Mouse (Mus musculus) heart, embryonic 14.5 days (tissue): ENCODE data around the gene Clnk. TPM values are rescaled to one million over a fixed set of nuclear protein-coding genes. Genes with fewer than 3 reads are reported as not detected.

Experiments
- ATAC-seq: fragments of 200-750 bp; cut with Nextera tagmentation; 2 replicates; pipeline ENCODE4 v1.8.0; 2017; ENCODE audit warnings: low read depth, moderate TSS enrichment; ENCODE audit not compliant: insufficient number of reproducible peaks, insufficient read depth, low FRiP score
- H3K27ac ChIP-seq, 2 experiments: fragments of 200-500 bp in 1 of 2; fragments of 300-500 bp in 1 of 2; sonication (generic) in 1 of 2; replicated peaks in 1 of 2; 2 replicates each; pipeline ENCODE4 v1.5.1; 2012 to 2014; ENCODE audit warnings: low read depth in 2 of 2, low read length in 2 of 2, control low read depth in 1 of 2, mild to moderate bottlenecking in 1 of 2, mixed read lengths in 1 of 2; ENCODE audit not compliant: control insufficient read depth in 1 of 2, insufficient read depth in 1 of 2
- H3K27me3 ChIP-seq: fragments of 300-500 bp; sonication (generic); 2 replicates; pipeline ENCODE4 v1.6.1; 2014; ENCODE audit warnings: mild to moderate bottlenecking, low read length, control low read depth; ENCODE audit not compliant: control insufficient read depth, insufficient read depth
- H3K36me3 ChIP-seq: fragments of 300-500 bp; sonication (generic); 2 replicates; pipeline ENCODE4 v1.6.1; 2014; ENCODE audit warnings: mild to moderate bottlenecking, control low read depth, low read length, mixed read lengths; ENCODE audit not compliant: control insufficient read depth, insufficient read depth
- H3K4me1 ChIP-seq, 2 experiments: fragments of 200-500 bp in 1 of 2; fragments of 300-500 bp in 1 of 2; sonication (generic) in 1 of 2; 2 replicates each; pipeline ENCODE4 v1.6.1; 2012 to 2014; ENCODE audit warnings: low read length in 2 of 2, control low read depth in 1 of 2, mixed read lengths in 1 of 2; ENCODE audit not compliant: control insufficient read depth in 2 of 2, insufficient read depth in 2 of 2
- H3K4me2 ChIP-seq: fragments of 300-500 bp; sonication (generic); 2 replicates; pipeline ENCODE4 v1.6.1; 2014; ENCODE audit warnings: mild to moderate bottlenecking, low read length
- H3K4me3 ChIP-seq, 2 experiments: fragments of 200-500 bp in 1 of 2; fragments of 300-500 bp in 1 of 2; sonication (generic) in 1 of 2; 2 replicates each; pipeline ENCODE4 v1.5.1; 2012 to 2014; ENCODE audit warnings: low read length in 2 of 2, mild to moderate bottlenecking in 2 of 2, control low read depth in 1 of 2, low read depth in 1 of 2, moderate library complexity in 1 of 2; ENCODE audit not compliant: control insufficient read depth in 1 of 2, insufficient read depth in 1 of 2
- H3K9ac ChIP-seq: fragments of 300-500 bp; sonication (generic); 2 replicates; pipeline ENCODE4 v1.6.1; 2014; ENCODE audit warnings: mild to moderate bottlenecking, low read length
- H3K9me3 ChIP-seq: fragments of 300-500 bp; sonication (generic); 2 replicates; pipeline ENCODE4 v1.6.1; 2016; ENCODE audit warnings: low read length, control low read depth; ENCODE audit not compliant: control insufficient read depth
- WGBS: fragments of 180-500 bp; shearing (Covaris S2); extraction: QIAGEN DNeasy Blood & Tissue Kit; methylation state at CpG from one replicate; pipeline ENCODE4 v1.1.7; 2014; 5-methylcytosine and 5-hydroxymethylcytosine counted together
- polyA plus RNA-seq: library from polyadenylated mRNA; unstranded; fragments of >200 nt; fragmentation: Nextera tagmentation; extraction: Ambion mirVana; gene quantifications from 2 replicates; pipeline ENCODE4 v1.2.1, GENCODE M21; 2014

Gene Clnk
- polyA plus RNA-seq, 1 experiment from 2014 or later = not detected

DNA sequence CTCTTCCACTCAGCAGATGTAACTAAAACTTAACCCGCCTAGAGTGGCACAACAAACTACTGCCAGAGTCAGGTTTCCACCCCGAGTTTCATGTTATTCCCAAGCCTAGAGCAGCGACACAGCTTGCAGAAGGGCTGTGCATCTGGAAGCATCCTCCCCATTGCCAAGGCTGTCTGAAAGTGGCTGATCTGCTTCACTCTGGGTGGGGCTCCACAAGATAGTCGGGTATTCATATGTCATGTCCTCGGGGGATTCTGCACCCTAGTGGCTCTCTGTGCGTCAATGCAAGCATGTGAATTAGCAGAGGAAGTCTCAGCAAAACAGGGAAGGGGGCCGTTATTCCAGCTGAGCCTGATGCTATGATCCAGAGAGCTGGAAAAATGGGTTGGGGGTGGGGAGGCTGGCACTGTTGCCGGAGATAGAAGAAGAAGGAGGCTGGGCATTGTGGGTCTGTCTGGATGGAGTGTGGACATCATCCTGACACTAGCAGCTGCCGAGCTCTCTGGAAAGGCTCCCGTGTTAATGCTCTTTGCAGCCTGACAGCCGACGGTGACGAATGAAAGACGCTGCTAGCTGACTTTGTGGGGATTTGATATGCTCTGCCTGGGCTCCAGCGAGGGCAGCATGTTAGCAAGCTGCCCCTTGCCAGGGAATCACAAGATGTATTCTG is 88.6 kb downstream of the Clnk start:
- WGBS = 17% methylated on average over 15 of the region's 15 CpGs
- H3K9me3 ChIP-seq = no peaks in the 10 kb centered on the region
- H3K4me1 ChIP-seq = peaks cover 0 to 6% of the 10 kb centered on the region in 2 experiments; a peak in 1 of 4 replicates
- H3K27me3 ChIP-seq = no peaks in the 10 kb centered on the region
- H3K27ac ChIP-seq = no peak overlapping the region
- no peak overlapping the region for H3K4me3 ChIP-seq
- H3K4me2 ChIP-seq = peak overlapping the region; percentile 49
- no peak overlapping the region for H3K9ac ChIP-seq
- no peak for ATAC-seq
- H3K36me3 ChIP-seq = no peaks in the 10 kb centered on the region

DNA sequence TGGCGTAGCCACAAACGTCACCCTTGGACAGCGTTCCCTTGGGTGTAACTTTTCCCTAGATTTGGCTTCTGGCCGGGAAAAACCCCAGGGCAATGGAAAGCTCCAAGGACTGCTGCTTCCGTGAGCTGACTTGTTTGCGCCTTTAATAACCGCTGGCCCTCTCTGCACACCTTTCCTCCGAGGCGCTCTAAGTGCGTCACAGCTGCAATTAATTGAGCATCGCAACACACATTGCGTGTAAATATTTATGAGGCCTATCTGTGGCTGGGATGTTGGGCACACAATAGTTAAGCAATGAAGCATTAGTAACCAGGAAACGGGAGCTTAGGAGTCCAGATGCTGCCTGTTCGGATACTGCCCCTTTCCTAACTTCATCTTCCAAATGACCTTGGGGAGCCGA is 90.5 kb downstream of the Clnk start:
- H3K4me3 ChIP-seq = no peak overlapping the region
- no peak overlapping the region for H3K27ac ChIP-seq
- H3K27me3 ChIP-seq = no peaks in the 10 kb centered on the region
- WGBS = 86% methylated on average over 15 of the region's 15 CpGs
- no peaks in the 10 kb centered on the region for H3K36me3 ChIP-seq
- peaks cover 2 to 6% of the 10 kb centered on the region in 2 experiments; a peak in 2 of 4 replicates for H3K4me1 ChIP-seq
- no peak overlapping the region for H3K9ac ChIP-seq
- no peak overlapping the region for H3K4me2 ChIP-seq
- ATAC-seq = no peak
- no peaks in the 10 kb centered on the region for H3K9me3 ChIP-seq

DNA sequence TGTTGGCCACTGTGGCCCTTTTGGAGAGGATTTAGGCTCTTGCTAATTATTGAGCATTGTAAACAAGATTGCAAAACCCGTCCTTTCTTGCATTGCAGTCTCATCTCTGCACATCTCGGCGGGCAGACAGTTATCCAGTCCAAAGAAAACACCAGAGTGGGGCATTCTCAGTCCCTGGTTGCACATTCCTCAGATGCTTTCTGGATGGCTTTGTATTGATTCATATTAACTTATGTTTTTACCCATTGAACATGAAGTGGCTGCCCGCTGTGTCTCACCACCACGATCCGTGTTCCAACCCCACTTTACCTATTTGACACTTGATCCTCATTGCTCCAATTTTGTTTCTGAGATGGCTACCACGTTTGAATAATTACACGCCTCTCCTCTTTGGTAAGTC is 90.9 kb downstream of the Clnk start:
- Histone ChIP-seq H3K4me3 (no peak overlapping the region), H3K4me1 (peaks cover 4 to 6% of the 10 kb centered on the region in 2 experiments; a peak in 3 of 4 replicates), H3K36me3 (no peaks in the 10 kb centered on the region), H3K27ac (no peak overlapping the region), H3K4me2 (no peak overlapping the region), H3K9me3 (no peaks in the 10 kb centered on the region), H3K9ac (no peak overlapping the region), H3K27me3 (no peaks in the 10 kb centered on the region)
- no peak for ATAC-seq
- 75% methylated on average over 8 of the region's 8 CpGs for WGBS

DNA sequence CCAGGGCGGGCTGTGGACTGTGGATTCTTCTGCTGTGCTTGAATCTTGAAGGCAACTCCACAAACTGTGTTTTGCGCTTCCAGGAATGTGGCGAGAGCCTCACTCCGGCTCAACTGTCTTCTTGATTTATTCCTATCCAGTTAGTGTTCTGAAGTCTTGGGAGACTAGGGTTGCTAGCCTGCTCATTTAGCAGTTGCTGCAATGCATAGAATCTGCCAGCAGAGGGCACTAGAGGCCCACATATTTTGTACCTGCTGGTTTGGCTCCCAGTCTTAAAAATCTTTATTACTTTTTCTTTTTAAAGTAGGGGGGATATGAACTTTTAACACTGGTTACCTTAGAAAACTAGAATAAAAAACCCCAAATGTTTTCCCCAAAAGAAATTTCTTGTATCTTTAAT is 94.8 kb downstream of the Clnk start:
- no peaks in the 10 kb centered on the region for H3K27me3 ChIP-seq
- H3K9me3 ChIP-seq = no peaks in the 10 kb centered on the region
- no peak overlapping the region for H3K27ac ChIP-seq
- no peak overlapping the region for H3K9ac ChIP-seq
- 31% methylated on average over 4 of the region's 4 CpGs for WGBS
- peaks cover 10 to 12% of the 10 kb centered on the region in 2 experiments for H3K4me1 ChIP-seq
- no peak overlapping the region for H3K4me3 ChIP-seq
- no peak overlapping the region for H3K4me2 ChIP-seq
- ATAC-seq = no peak
- H3K36me3 ChIP-seq = no peaks in the 10 kb centered on the region

DNA sequence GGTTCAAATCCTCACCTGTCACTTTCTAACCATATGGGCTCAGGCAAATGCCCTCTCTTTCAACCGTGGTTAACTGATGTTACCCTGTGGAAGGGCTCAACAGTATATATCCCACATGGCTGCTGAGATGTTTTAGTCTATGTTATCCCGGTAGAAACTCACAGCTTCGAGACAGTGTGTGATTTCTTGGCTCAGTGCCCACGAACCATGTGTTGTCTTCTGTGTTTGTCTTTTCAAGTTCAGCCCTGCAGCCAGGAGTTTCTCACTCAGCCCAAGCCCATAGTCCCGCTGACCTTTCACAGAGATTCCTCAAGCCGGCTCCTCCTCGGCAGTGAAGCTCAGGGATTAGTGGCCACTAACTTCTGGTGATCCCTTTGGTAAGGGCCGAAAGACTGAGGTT is 96.0 kb downstream of the Clnk start:
- Histone ChIP-seq H3K27me3 (no peaks in the 10 kb centered on the region), H3K4me3 (no peak overlapping the region), H3K9ac (no peak overlapping the region), H3K4me1 (peaks cover 10 to 12% of the 10 kb centered on the region in 2 experiments), H3K4me2 (no peak overlapping the region), H3K36me3 (no peaks in the 10 kb centered on the region), H3K9me3 (no peaks in the 10 kb centered on the region), H3K27ac (peak overlapping the region in 1 of 2 experiments; percentile 7; a peak in 1 of 4 replicates)
- ATAC-seq = no peak
- WGBS = 41% methylated on average over 8 of the region's 8 CpGs

DNA sequence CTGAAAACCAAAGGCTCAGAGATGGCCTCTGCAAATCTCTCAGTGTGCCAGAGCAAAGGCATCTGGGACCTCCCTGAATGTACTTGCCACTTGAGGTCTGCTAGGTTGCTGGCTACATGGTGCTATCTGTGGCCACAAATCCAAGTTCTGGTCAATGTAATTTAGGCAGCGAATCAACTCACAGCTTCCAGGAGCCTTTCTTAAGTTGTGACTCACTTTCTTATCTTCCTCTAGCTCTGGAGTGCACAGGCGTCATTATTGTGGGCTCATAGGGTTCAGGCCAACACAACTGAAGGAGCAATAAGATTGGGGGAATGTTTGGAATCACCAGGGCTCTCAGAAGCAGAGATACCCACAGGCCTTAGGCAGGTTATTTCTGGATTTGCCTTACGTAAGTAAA is 96.6 kb downstream of the Clnk start:
- peak; percentile 64; the same call in 1 of the 2 replicates for ATAC-seq
- Histone ChIP-seq H3K4me1 (peaks cover 10 to 12% of the 10 kb centered on the region in 2 experiments), H3K9ac (no peak overlapping the region), H3K4me2 (no peak overlapping the region), H3K27ac (0 out of 4 replicates have a peak overlapping the region, but pooled peaks of 1 of the 2 experiments have one; percentile 7), H3K36me3 (no peaks in the 10 kb centered on the region), H3K9me3 (no peaks in the 10 kb centered on the region), H3K4me3 (no peak overlapping the region), H3K27me3 (no peaks in the 10 kb centered on the region)
- WGBS = 19% methylated on average over 3 of the region's 3 CpGs

DNA sequence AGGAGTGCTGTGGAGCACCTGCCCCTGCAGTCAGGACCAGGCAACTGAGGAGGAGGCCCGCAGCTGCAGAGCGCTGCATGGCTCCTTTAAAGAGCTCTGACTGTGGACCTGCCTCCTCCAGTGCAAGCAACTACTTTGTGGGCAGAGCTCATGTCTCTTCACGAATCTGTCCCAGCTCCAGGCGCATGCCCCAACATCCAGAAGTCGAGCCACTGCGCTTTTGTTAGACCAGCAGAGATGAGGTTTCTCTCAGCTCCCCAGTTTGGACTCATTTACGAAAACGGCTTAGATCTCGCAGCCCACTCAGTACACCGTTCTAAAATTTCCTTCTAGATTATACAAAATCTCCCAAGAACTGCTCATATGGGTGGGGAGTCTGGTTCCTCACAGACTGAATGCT is 101.1 kb downstream of the Clnk start:
- no peak overlapping the region for H3K4me3 ChIP-seq
- peaks cover 6 to 9% of the 10 kb centered on the region in 2 experiments; a peak in 3 of 4 replicates for H3K4me1 ChIP-seq
- no peaks in the 10 kb centered on the region for H3K9me3 ChIP-seq
- no peak overlapping the region for H3K27ac ChIP-seq
- no peak for ATAC-seq
- no peaks in the 10 kb centered on the region for H3K36me3 ChIP-seq
- 78% methylated on average over 10 of the region's 10 CpGs for whole genome bisulfite sequencing
- no peak overlapping the region for H3K9ac ChIP-seq
- no peak overlapping the region for H3K4me2 ChIP-seq
- H3K27me3 ChIP-seq = no peaks in the 10 kb centered on the region

DNA sequence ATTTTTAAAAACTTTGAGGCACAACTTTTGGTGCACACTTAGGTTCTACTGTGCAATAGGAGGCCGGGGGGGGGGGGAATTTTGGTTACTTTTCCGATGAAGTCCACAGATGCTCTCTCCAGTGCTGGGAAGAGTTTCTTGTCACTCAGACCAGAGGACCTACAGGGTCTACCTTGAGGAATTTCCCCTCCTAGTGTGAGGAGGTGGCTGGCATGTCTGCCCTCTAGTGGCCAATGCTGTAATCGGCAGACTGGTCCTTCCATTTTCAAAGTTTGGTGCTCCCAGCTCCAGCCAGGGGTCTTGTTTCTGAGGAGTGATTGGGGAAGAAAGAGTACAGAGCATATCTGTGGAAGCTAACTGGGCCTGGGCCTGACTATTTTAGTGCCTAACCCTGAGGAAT is 121.7 kb downstream of the Clnk start:
- WGBS = 9% methylated on average over 3 of the region's 3 CpGs
- no peak for ATAC-seq
- no peaks in the 10 kb centered on the region for H3K36me3 ChIP-seq
- no peak overlapping the region for H3K27ac ChIP-seq
- H3K9me3 ChIP-seq = no peaks in the 10 kb centered on the region
- H3K4me3 ChIP-seq = no peak overlapping the region
- H3K4me1 ChIP-seq = no peaks in the 10 kb centered on the region
- H3K4me2 ChIP-seq = no peak overlapping the region
- H3K9ac ChIP-seq = no peak overlapping the region
- no peaks in the 10 kb centered on the region for H3K27me3 ChIP-seq
